ENCODE assay signal across 10 mouse cellular contexts in genomic region chr8:108867482-108868258, GRCm38 (mm10).
A peak's percentile ranks its signal among the peaks of the same experiment; 100 is the strongest.
DNase-seq lines count a peak whose midpoint lies in the region; ATAC-seq and TF ChIP-seq lines count a peak whose summit lies in the region.
"Had no signal": no experiment of that assay in that cellular context is flagged by ENCODE, and none has a peak within 500 bp of the region (broad histone marks: within the 10 kb centered on the region; RNA-seq: fewer than 3 reads in every experiment).

No protein-coding gene starts in this region.

- 60% methylated on average over 13 of the region's 13 CpGs for WGBS in heart, adult 2 months
- WGBS in heart, embryonic 11.5 days (ENCODE audit: insufficient replicate concordance) = 59% methylated on average over 13 of the region's 13 CpGs
- 63% methylated on average over 13 of the region's 13 CpGs for WGBS in limb, embryonic 15.5 days

- H3K9me3 ChIP-seq in heart, embryonic 11.5 days (replicated peaks; ENCODE audit: control insufficient read depth, low read length) = no peaks in the 10 kb centered on the region
- H3K9me3 ChIP-seq in limb, embryonic 15.5 days = no peaks in the 10 kb centered on the region
- peaks cover 13% of the 10 kb centered on the region for H3K9me3 ChIP-seq in megakaryocyte, embryonic 14.5 days
- H3K9me3 ChIP-seq: forebrain, embryonic 15.5 days had no signal

- no peaks in the 10 kb centered on the region for H3K36me3 ChIP-seq in heart, adult 2 months (ENCODE audit: control insufficient read depth, insufficient read depth, low read length)
- H3K36me3 ChIP-seq in heart, embryonic 11.5 days (ENCODE audit: control insufficient read depth, insufficient read depth, low read length) = no peaks in the 10 kb centered on the region
- no peaks in the 10 kb centered on the region for H3K36me3 ChIP-seq in limb, embryonic 15.5 days
- no peaks in the 10 kb centered on the region for H3K36me3 ChIP-seq in megakaryocyte, embryonic 14.5 days (replicated peaks; ENCODE audit: low read length)
- H3K36me3 ChIP-seq: forebrain, embryonic 15.5 days had no signal

- no peaks in the 10 kb centered on the region for H3K79me2 ChIP-seq in heart, adult 2 months (replicated peaks; ENCODE audit: control insufficient read depth, insufficient read depth, low read length)

- no peak for TF ChIP-seq CTCF in heart, adult 2 months (IDR thresholded peaks at IDR 0.05)

- peak; percentile 76 for ATAC-seq in heart, embryonic 11.5 days (replicated peaks; ENCODE audit: insufficient number of reproducible peaks, low FRiP score, low TSS enrichment)
- ATAC-seq in limb, embryonic 15.5 days (ENCODE audit: insufficient number of reproducible peaks, low FRiP score, low TSS enrichment, low read depth) = no peak
- ATAC-seq: forebrain, embryonic 15.5 days had no signal

- TF ChIP-seq EP300 in heart, adult 2 months (IDR thresholded peaks at IDR 0.05; ENCODE audit: insufficient read depth, low read depth, low read length) = no peak

- H3K27ac ChIP-seq in heart, adult 2 months = no peak overlapping the region; the same call in 1 of the 2 replicates
- peak overlapping the region; percentile 2; the same call in 1 of the 2 replicates for H3K27ac ChIP-seq in heart, embryonic 11.5 days (ENCODE audit: low read depth, low read length)
- H3K27ac ChIP-seq in limb, embryonic 15.5 days = 0 out of 2 replicates have a peak overlapping the region, but pooled peaks have one; percentile 6
- H3K27ac ChIP-seq: forebrain, embryonic 15.5 days had no signal

- H3K4me2 ChIP-seq in heart, embryonic 11.5 days = no peak overlapping the region
- H3K4me2 ChIP-seq in limb, embryonic 15.5 days = no peak overlapping the region
- H3K4me2 ChIP-seq: forebrain, embryonic 15.5 days had no signal

- intact Hi-C loops in heart, adult 2 months (cut with DNase I) = no loop called here
- intact Hi-C loops in heart, postnatal 25 days (cut with DNase I) = no loop called here

- peaks cover 14% of the 10 kb centered on the region for H3K4me1 ChIP-seq in heart, adult 2 months (ENCODE audit: control insufficient read depth, insufficient read depth, low read length)
- peaks cover 16% of the 10 kb centered on the region for H3K4me1 ChIP-seq in heart, embryonic 11.5 days (ENCODE audit: control insufficient read depth, insufficient read depth, low read length)
- H3K4me1 ChIP-seq in limb, embryonic 15.5 days = peaks cover 22% of the 10 kb centered on the region
- peaks cover 25% of the 10 kb centered on the region for H3K4me1 ChIP-seq in megakaryocyte, embryonic 14.5 days

- DNase-seq in heart, adult 2 months = peak in 1 of 2 experiments; percentile 21
- DNase-seq in heart, postnatal 25 days (ENCODE audit: low spot score) = no peak
- no peak for DNase-seq in layer of hippocampus, postnatal 36 days
- no peak for DNase-seq in layer of hippocampus, adult 8-10 months (ENCODE audit: low spot score in 2 of 2)
- DNase-seq in layer of hippocampus, adult 9-11 months = no peak

- H3K4me3 ChIP-seq in heart, adult 2 months = no peak overlapping the region
- no peak overlapping the region for H3K4me3 ChIP-seq in heart, embryonic 11.5 days (ENCODE audit: low read depth, low read length)
- no peak overlapping the region for H3K4me3 ChIP-seq in limb, embryonic 15.5 days
- H3K4me3 ChIP-seq in megakaryocyte, embryonic 14.5 days (replicated peaks) = peak overlapping the region; percentile 5
- H3K4me3 ChIP-seq: forebrain, embryonic 15.5 days had no signal

- no peaks in the 10 kb centered on the region for H3K27me3 ChIP-seq in heart, adult 2 months (ENCODE audit: control insufficient read depth, insufficient read depth, low read length)
- H3K27me3 ChIP-seq in heart, embryonic 11.5 days (ENCODE audit: control insufficient read depth, insufficient read depth, low read length) = no peaks in the 10 kb centered on the region
- H3K27me3 ChIP-seq in limb, embryonic 15.5 days = no peaks in the 10 kb centered on the region
- no peaks in the 10 kb centered on the region for H3K27me3 ChIP-seq in megakaryocyte, embryonic 14.5 days (replicated peaks)
- H3K27me3 ChIP-seq: CH12.LX; forebrain, embryonic 15.5 days had no signal

- TF ChIP-seq POLR2A in heart, adult 2 months (IDR thresholded peaks at IDR 0.05; ENCODE audit: insufficient read depth, low read depth, low read length) = 0 out of 2 replicates have a peak, but pooled peaks have one; percentile 32

- H3K9ac ChIP-seq in heart, adult 2 months (ENCODE audit: low read depth, low read length) = no peak overlapping the region
- H3K9ac ChIP-seq in heart, embryonic 11.5 days (ENCODE audit: low read depth, low read length) = no peak overlapping the region
- H3K9ac ChIP-seq in limb, embryonic 15.5 days = no peak overlapping the region
- H3K9ac ChIP-seq: forebrain, embryonic 15.5 days had no signal
